Mouse (Mus musculus) urinary bladder, postnatal 36 days (tissue): ENCODE data around the gene Krtcap3.

Experiments
- DNase-seq, 2 experiments: peaks; one replicate each; pipeline ENCODE4 v3.0.0; 2022; ENCODE audit warnings: low spot score in 2 of 2, mixed read lengths in 1 of 2

The Krtcap3 gene

GRCm38 (mm10) chr5:31298486-31298885, 47.0 kb downstream of the Krtcap3 start:
- DNase-seq = no peak

- no peak for DNase-seq
These were observed 50.4 kb downstream of the Krtcap3 start for GRCm38 (mm10) chr5:31301866-31302265.
